Mouse (Mus musculus) C2C12 (cell line): ENCODE measurements at regions not wholly inside any gene's neighbourhood (a gene's known extent, or its start where the extent isn't known, plus 50 kb on each side); places are given as distances from the start of the nearest gene placed in this dataset.

Source experiments
- CTCF ChIP-seq: IDR thresholded peaks from one replicate; pipeline ENCODE4 v1.5.1; 2011; ENCODE audit not compliant: control insufficient read depth, insufficient read depth, insufficient read length
- MYOD1 ChIP-seq: IDR thresholded peaks from one replicate; pipeline ENCODE4 v1.6.1; 2011; ENCODE audit warnings: low read depth; ENCODE audit not compliant: control insufficient read depth, insufficient read length
- MYOG ChIP-seq: IDR thresholded peaks from one replicate; pipeline ENCODE4 v1.6.1; 2011; ENCODE audit not compliant: control insufficient read depth, insufficient read length; ENCODE audit errors: extremely low read depth
- USF1 ChIP-seq: IDR thresholded peaks from one replicate; pipeline ENCODE4 v1.6.1; 2011; ENCODE audit warnings: low read depth, mild to moderate bottlenecking, control low read depth, moderate library complexity

DNA sequence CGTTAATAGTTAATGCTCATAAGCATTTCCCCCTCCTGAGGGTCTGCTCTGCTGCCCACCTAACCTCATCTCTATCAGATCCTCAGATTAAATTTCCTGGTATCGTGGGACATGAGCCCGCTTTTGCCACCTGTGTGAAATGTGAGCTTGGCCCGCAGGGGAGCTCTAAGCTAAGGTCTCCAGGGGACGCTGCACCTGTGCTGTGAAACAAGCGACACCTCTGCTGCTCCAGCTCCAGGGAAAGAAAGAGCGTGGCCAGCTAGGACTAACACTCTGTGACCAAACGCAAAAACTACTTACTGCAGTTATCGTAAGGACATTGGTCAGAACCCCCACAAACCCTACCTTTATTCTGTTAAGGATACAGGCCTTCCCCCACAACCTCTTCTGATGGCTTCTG, 134.3 kb downstream of the Map3k7 start:
- TF ChIP-seq CTCF: no peak
- no peak for TF ChIP-seq MYOD1
- no peak for TF ChIP-seq MYOG
- no peak for TF ChIP-seq USF1
